Mouse (Mus musculus): ENCODE results near the gene Rabggtb. TPM values are rescaled to one million over a fixed set of nuclear protein-coding genes. Genes with fewer than 3 reads are reported as not detected.

The Rabggtb gene
- polyA plus RNA-seq, 1 experiment from 2014 or later: 52.6 TPM

DNA sequence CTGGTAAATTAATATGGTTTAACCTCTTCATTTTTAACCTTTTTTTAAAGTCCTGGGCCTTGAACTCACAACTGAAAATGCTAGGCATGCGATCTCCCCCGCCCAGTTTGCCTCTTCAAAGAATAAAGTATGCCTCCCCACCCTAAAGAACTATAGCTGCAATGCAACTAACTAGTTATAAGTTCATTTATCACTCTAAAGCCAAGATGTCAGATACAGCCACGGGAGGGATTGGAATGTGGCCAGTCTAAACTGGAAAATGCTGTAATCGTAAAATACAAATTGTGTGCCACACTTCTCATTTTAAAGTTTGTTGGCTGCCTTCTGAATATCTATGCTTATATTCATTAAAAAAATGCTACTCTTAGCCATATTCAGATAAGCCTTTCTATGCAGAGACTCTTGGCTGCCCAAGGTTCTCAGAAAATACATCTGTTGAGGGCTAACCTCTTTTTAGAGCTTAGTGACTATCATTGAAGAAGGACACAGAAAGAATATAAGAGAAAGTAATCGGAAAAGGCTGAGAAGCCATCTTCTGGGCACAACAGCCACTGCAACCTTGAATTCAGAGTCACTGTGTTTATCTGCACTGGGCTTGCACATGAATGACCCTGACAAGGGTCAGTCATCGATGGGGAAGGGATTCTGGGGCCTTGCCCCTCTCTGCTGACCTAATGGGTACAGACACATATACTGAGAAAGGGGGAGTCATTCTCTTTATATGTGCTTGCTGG is 868 bp upstream of the Rabggtb start:
- WGBS: 42% methylated on average over 6 of the region's 6 CpGs
- Histone ChIP-seq H3K27ac (ENCODE audit: poor library complexity, severe bottlenecking) (peak overlapping the region; percentile 93), H3K36me3 (peaks cover 29% of the 10 kb centered on the region), H3K4me3 (0 out of 2 replicates have a peak overlapping the region, but pooled peaks have one; percentile 90), H3K4me2 (peak overlapping the region; percentile 84), H3K9ac (no peak overlapping the region), H3K9me3 (replicated peaks) (no peaks in the 10 kb centered on the region), H3K4me1 (replicated peaks) (peaks cover 33% of the 10 kb centered on the region), H3K27me3 (replicated peaks) (no peaks in the 10 kb centered on the region)
- no peak for ATAC-seq (ENCODE audit: insufficient number of reproducible peaks, low FRiP score)

DNA sequence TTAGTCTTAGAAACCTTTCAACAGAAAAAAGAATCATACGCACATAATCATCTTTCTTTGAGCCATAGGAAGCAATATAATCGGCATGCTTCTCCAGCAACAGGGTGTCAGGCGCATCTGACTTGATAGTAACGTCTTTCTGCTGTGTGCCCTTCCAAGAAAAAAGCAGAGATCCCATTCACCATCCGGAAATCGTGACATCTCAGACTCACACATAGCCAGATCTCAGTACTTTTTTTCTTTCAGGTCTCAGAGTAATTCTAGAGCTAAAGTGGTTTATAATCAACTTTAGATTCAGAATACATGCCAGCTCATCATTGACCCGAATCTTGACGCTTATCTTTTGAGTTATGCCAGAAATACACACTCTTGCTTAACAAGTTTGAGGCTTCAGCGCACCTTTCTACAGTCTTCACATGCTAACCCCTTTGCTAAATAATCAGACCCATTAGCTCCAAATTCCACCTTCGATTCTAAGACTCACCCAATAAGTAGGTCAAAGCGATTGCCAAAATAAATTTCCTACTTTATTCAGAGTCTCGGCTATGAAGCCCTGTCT is 848 bp downstream of the Rabggtb start:
- Histone ChIP-seq H3K27me3 (replicated peaks) (no peaks in the 10 kb centered on the region), H3K4me1 (replicated peaks) (peaks cover 41% of the 10 kb centered on the region), H3K4me3 (peak overlapping the region; percentile 90), H3K27ac (ENCODE audit: poor library complexity, severe bottlenecking) (peak overlapping the region; percentile 93), H3K9me3 (replicated peaks) (no peaks in the 10 kb centered on the region), H3K9ac (peak overlapping the region; percentile 99), H3K4me2 (peak overlapping the region; percentile 84), H3K36me3 (peaks cover 43% of the 10 kb centered on the region)
- 1% methylated on average over 12 of the region's 12 CpGs for WGBS
- no peak for ATAC-seq (ENCODE audit: insufficient number of reproducible peaks, low FRiP score)

- H3K27ac ChIP-seq (ENCODE audit: poor library complexity, severe bottlenecking): peak overlapping the region; percentile 93
- WGBS: 35% methylated on average over 8 of the region's 8 CpGs
These were observed 1.5 kb downstream of the Rabggtb start for GRCm38 (mm10) chr3:153911197-153911881.

DNA sequence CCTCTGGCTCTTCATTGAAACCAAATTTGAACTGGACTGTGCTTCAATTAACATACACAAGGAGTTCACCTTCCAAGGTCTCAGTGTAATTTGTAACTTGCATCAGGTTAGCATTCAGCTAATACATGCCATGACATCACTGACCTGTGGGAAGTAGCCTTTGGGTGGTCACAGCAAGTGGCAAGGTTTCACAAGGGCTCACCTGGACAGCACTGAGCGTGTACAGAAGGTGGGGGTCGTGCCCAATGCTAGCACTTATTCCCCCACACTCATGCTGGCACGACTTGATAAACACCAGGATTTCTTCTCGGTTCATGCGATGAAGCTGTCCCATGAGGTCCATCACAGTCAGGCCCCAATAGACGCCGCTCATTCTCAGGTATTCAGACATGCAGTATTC is 2.3 kb downstream of the Rabggtb start:
- 60% methylated on average over 7 of the region's 7 CpGs for WGBS
- H3K9ac ChIP-seq: peak overlapping the region; percentile 99
- H3K4me3 ChIP-seq: peak overlapping the region; percentile 90
- H3K36me3 ChIP-seq: peaks cover 58% of the 10 kb centered on the region
- peak overlapping the region; percentile 84 for H3K4me2 ChIP-seq
- peak overlapping the region; percentile 93; the same call in 1 of the 2 replicates for H3K27ac ChIP-seq (ENCODE audit: poor library complexity, severe bottlenecking)
- H3K9me3 ChIP-seq (replicated peaks): no peaks in the 10 kb centered on the region
- ATAC-seq (ENCODE audit: insufficient number of reproducible peaks, low FRiP score): no peak
- H3K27me3 ChIP-seq (replicated peaks): no peaks in the 10 kb centered on the region
- peaks cover 41% of the 10 kb centered on the region for H3K4me1 ChIP-seq (replicated peaks)

More at GRCm38 (mm10) chr3:153911197-153911881, 1.5 kb downstream of the Rabggtb start:
- Histone ChIP-seq H3K4me2 (peak overlapping the region; percentile 84), H3K4me1 (replicated peaks) (peaks cover 41% of the 10 kb centered on the region), H3K27me3 (replicated peaks) (no peaks in the 10 kb centered on the region), H3K36me3 (peaks cover 49% of the 10 kb centered on the region), H3K4me3 (peak overlapping the region; percentile 90), H3K9ac (peak overlapping the region; percentile 99), H3K9me3 (replicated peaks) (no peaks in the 10 kb centered on the region)
- no peak for ATAC-seq (ENCODE audit: insufficient number of reproducible peaks, low FRiP score)

GRCm38 (mm10) chr3:153908919-153909318 is 3.9 kb downstream of the Rabggtb start:
- 74% methylated on average over 5 of the region's 5 CpGs for WGBS
- Histone ChIP-seq H3K9ac (no peak overlapping the region), H3K27me3 (replicated peaks) (no peaks in the 10 kb centered on the region), H3K4me2 (peak overlapping the region; percentile 84; the same call in 1 of the 2 replicates), H3K36me3 (peaks cover 74% of the 10 kb centered on the region), H3K4me1 (replicated peaks) (peaks cover 40% of the 10 kb centered on the region), H3K9me3 (replicated peaks) (no peaks in the 10 kb centered on the region), H3K27ac (ENCODE audit: poor library complexity, severe bottlenecking) (0 out of 2 replicates have a peak overlapping the region, but pooled peaks have one; percentile 14), H3K4me3 (no peak overlapping the region; the same call in 1 of the 2 replicates)
- ATAC-seq (ENCODE audit: insufficient number of reproducible peaks, low FRiP score): no peak

- Histone ChIP-seq H3K9ac (no peak within 1 kb of the TSS), H3K9me3 (replicated peaks) (no peaks in the 10 kb centered on the region), H3K36me3 (peaks cover 80% of the 10 kb centered on the region), H3K4me3 (no peak within 1 kb of the TSS), H3K27me3 (replicated peaks) (no peaks in the 10 kb centered on the region), H3K4me2 (no peak within 1 kb of the TSS), H3K27ac (ENCODE audit: poor library complexity, severe bottlenecking) (no peak within 1 kb of the TSS; the same call in 1 of the 2 replicates), H3K4me1 (replicated peaks) (peaks cover 43% of the 10 kb centered on the region)
- ATAC-seq (ENCODE audit: insufficient number of reproducible peaks, low FRiP score): no peak
- 81% methylated on average over 9 of the region's 9 CpGs for WGBS
These were observed 6.5 kb downstream of the Rabggtb start, which contains the start of gene Msh4 for GRCm38 (mm10) chr3:153906136-153906871. TSS of gene Msh4 (minus strand) at chr3:153906138.

DNA sequence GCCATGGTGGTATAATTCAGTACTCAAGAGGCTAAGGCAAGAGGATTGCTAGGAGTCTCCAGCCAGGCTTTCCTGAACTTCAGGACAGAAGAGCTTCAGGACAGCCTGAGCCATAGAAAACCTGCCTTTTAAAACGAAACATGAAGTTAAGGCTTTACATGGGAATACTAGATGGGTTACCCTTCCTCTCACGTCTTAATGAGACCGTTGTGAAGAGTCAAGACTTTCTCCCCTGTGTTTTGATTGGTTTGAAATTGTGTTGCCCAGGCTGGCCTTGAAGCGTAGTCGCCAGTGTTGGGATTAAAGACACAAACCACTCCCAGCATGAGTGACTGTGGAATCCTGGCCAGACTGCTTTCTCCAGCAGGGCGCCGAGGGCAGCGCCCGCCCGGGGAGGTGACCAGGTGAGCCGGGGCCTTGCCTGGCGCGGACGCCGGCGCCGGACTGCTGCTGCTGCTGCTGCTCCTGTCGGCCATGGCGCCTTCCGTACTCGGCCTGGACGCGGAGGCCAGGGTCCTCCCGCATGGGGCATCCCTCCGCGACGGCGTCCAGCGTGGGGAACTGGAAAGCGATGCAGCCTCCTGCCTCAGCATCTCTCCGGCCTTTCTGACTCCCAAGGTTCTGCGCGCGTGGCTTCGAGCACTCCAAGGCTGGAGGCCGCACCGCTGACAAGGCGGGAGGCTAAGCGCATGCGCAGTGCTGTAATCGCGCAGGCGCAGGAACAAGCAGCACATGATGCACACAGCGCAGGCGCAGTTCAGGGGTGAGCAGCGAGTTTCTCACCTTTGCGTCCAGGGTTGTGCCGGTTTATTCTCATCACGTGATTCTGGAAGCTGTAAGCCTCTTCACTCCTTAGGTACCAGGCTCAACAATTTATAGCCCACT is 7.3 kb downstream of the Rabggtb start:
- peaks cover 35% of the 10 kb centered on the region for H3K4me1 ChIP-seq (replicated peaks)
- no peak overlapping the region; the same call in 1 of the 2 replicates for H3K27ac ChIP-seq (ENCODE audit: poor library complexity, severe bottlenecking)
- WGBS: 79% methylated on average over 49 of the region's 49 CpGs
- H3K4me3 ChIP-seq: no peak overlapping the region
- peak; percentile 24; the same call in 1 of the 2 replicates for ATAC-seq (ENCODE audit: insufficient number of reproducible peaks, low FRiP score)
- H3K9me3 ChIP-seq (replicated peaks): no peaks in the 10 kb centered on the region
- H3K36me3 ChIP-seq: peaks cover 72% of the 10 kb centered on the region
- H3K9ac ChIP-seq: no peak overlapping the region
- no peaks in the 10 kb centered on the region for H3K27me3 ChIP-seq (replicated peaks)
- no peak overlapping the region for H3K4me2 ChIP-seq

GRCm38 (mm10) chr3:153904586-153904985 is 8.2 kb downstream of the Rabggtb start:
- ATAC-seq (ENCODE audit: insufficient number of reproducible peaks, low FRiP score): no peak; the same call in 1 of the 2 replicates
- WGBS: 59% methylated on average over 6 of the region's 6 CpGs
- Histone ChIP-seq H3K36me3 (peaks cover 63% of the 10 kb centered on the region), H3K9ac (no peak overlapping the region), H3K27ac (ENCODE audit: poor library complexity, severe bottlenecking) (no peak overlapping the region), H3K4me3 (no peak overlapping the region), H3K9me3 (replicated peaks) (no peaks in the 10 kb centered on the region), H3K4me2 (no peak overlapping the region), H3K27me3 (replicated peaks) (no peaks in the 10 kb centered on the region), H3K4me1 (replicated peaks) (peaks cover 26% of the 10 kb centered on the region)

DNA sequence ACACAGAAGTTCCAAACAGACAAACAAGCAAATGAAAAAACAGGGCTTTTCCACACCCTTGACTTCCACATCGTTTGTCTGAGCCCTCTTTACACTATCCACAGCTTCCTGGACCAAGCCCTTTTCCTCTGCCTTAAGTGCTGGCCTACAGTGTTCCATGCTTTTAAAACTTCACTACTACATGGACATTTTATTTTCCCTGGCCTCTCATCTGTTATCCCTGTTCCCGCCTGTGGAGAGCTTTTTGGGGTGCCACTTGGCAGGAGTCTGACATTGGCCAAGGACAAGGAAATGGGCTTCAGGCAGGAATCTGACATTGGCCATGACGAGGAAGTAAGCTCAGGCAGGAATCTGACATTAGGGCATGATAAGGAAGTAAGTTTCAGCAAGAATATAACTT is 10.2 kb downstream of the Rabggtb start:
- ATAC-seq (ENCODE audit: insufficient number of reproducible peaks, low FRiP score): no peak
- Histone ChIP-seq H3K4me3 (no peak overlapping the region), H3K4me1 (replicated peaks) (peaks cover 8% of the 10 kb centered on the region), H3K9ac (no peak overlapping the region), H3K27me3 (replicated peaks) (no peaks in the 10 kb centered on the region), H3K9me3 (replicated peaks) (no peaks in the 10 kb centered on the region), H3K27ac (ENCODE audit: poor library complexity, severe bottlenecking) (no peak overlapping the region), H3K36me3 (peaks cover 44% of the 10 kb centered on the region), H3K4me2 (no peak overlapping the region)
- WGBS: 26% methylated on average over 3 of the region's 3 CpGs

- Histone ChIP-seq H3K9me3 (replicated peaks) (no peaks in the 10 kb centered on the region), H3K4me2 (no peak overlapping the region), H3K27me3 (replicated peaks) (no peaks in the 10 kb centered on the region), H3K36me3 (peaks cover 39% of the 10 kb centered on the region), H3K4me1 (replicated peaks) (peaks cover 8% of the 10 kb centered on the region), H3K4me3 (no peak overlapping the region), H3K9ac (no peak overlapping the region), H3K27ac (ENCODE audit: poor library complexity, severe bottlenecking) (no peak overlapping the region)
- 58% methylated on average over 1 of the region's 1 CpGs for WGBS
- ATAC-seq (ENCODE audit: insufficient number of reproducible peaks, low FRiP score): no peak
These were observed 10.9 kb downstream of the Rabggtb start for GRCm38 (mm10) chr3:153901904-153902303.
